Mouse (Mus musculus) urinary bladder, postnatal 4 days (tissue): ENCODE measurements at regions not wholly inside any gene's neighbourhood (a gene's known extent, or its start where the extent isn't known, plus 50 kb on each side); places are given as distances from the start of the nearest gene placed in this dataset.
"Not testable (repeated sequence)": the region's sequence is repeated elsewhere in the genome, so short reads cannot be mapped to it uniquely, and the experiment has no call there.

Experiments
- DNase-seq, 2 experiments: peaks; one replicate each; pipeline ENCODE4 v3.0.0; 2021 to 2022; ENCODE audit warnings: low spot score in 2 of 2

- not testable (repeated sequence) for DNase-seq
Measured at GRCm38 (mm10) chr11:45424066-45424465, 427.8 kb upstream of the Clint1 start.

- DNase-seq = no peak
Measured at GRCm38 (mm10) chr11:45440937-45441720, 410.7 kb upstream of the Clint1 start.

- no peak for DNase-seq
Measured at GRCm38 (mm10) chr11:45446512-45446911, 405.3 kb upstream of the Clint1 start.

GRCm38 (mm10) chr11:45454234-45454633, 397.6 kb upstream of the Clint1 start:
- DNase-seq = no peak

GRCm38 (mm10) chr11:45454933-45455332, 396.9 kb upstream of the Clint1 start:
- DNase-seq = no peak

- DNase-seq = no peak
Measured at GRCm38 (mm10) chr11:45456724-45457123, 395.1 kb upstream of the Clint1 start.

- no peak for DNase-seq
Measured at GRCm38 (mm10) chr11:45457597-45457996, 394.3 kb upstream of the Clint1 start.

- no peak for DNase-seq
Measured at GRCm38 (mm10) chr11:45460000-45460792, 391.7 kb upstream of the Clint1 start.

GRCm38 (mm10) chr11:45464501-45464900, 387.4 kb upstream of the Clint1 start:
- DNase-seq = no peak

- DNase-seq = no peak
Measured at GRCm38 (mm10) chr11:45466350-45466749, 385.5 kb upstream of the Clint1 start.

- no peak for DNase-seq
Measured at GRCm38 (mm10) chr11:45472171-45472570, 379.7 kb upstream of the Clint1 start.

- no peak for DNase-seq
Measured at GRCm38 (mm10) chr11:45476917-45477316, 374.9 kb upstream of the Clint1 start.

GRCm38 (mm10) chr11:45485950-45486349, 365.9 kb upstream of the Clint1 start:
- no peak for DNase-seq

GRCm38 (mm10) chr11:45491021-45491967, 360.6 kb upstream of the Clint1 start:
- no peak for DNase-seq

- DNase-seq = no peak
Measured at GRCm38 (mm10) chr11:45495246-45495645, 356.6 kb upstream of the Clint1 start.

GRCm38 (mm10) chr11:45508566-45508965, 343.3 kb upstream of the Clint1 start:
- DNase-seq = no peak

GRCm38 (mm10) chr11:45509278-45509677, 342.6 kb upstream of the Clint1 start:
- DNase-seq = no peak

- no peak for DNase-seq
Measured at GRCm38 (mm10) chr11:45514415-45515271, 337.2 kb upstream of the Clint1 start.

GRCm38 (mm10) chr11:45524720-45525119, 327.1 kb upstream of the Clint1 start:
- no peak for DNase-seq

GRCm38 (mm10) chr11:45531044-45531626, 320.7 kb upstream of the Clint1 start:
- no peak for DNase-seq
